In the genomic region with DNA sequence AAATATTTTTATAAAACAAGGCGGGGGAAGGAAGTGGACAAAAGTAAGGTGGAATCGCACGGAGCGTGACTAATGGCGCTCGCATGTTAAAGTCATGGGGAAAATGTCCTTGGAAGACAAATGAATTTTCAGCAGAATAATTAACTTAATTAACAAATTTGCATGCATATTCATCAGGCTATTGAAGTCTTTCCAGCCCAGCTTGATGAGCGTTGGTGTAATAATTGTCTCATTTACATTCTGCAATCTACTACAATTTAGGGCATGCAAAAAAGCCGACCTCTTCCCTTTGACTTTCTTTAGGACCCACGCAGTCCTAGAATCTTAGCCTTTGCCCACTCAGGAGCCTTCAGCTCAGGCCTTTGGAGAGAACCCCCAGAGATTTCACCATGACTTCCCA, we compare ENCODE assay signal across 15 mouse cellular contexts.
A peak's percentile ranks its signal among the peaks of the same experiment; 100 is the strongest.
DNase-seq lines count a peak whose midpoint lies in the region; ATAC-seq lines count a peak whose summit lies in the region.
"Had no signal": no experiment of that assay in that cellular context is flagged by ENCODE, and none has a peak within 500 bp of the region (broad histone marks: within the 10 kb centered on the region; RNA-seq: fewer than 3 reads in every experiment).

No protein-coding gene starts in this region.

- H3K9me3 ChIP-seq in midbrain, embryonic 12.5 days, result no peaks in the 10 kb centered on the region
- H3K9me3 ChIP-seq in midbrain, embryonic 10.5 days (replicated peaks), result no peaks in the 10 kb centered on the region
- H3K9me3 ChIP-seq in forebrain, embryonic 12.5 days, result no peaks in the 10 kb centered on the region
- H3K9me3 ChIP-seq in hindbrain, embryonic 15.5 days, result no peaks in the 10 kb centered on the region
- no peaks in the 10 kb centered on the region for H3K9me3 ChIP-seq in neural tube, embryonic 14.5 days (ENCODE audit: control insufficient read depth, low read length)
- H3K9me3 ChIP-seq: heart, embryonic 10.5 days had no signal

- peaks cover 15% of the 10 kb centered on the region; the same call in 1 of the 2 replicates for H3K4me1 ChIP-seq in midbrain, embryonic 12.5 days
- H3K4me1 ChIP-seq in midbrain, embryonic 10.5 days, result peaks cover 10% of the 10 kb centered on the region; the same call in 1 of the 2 replicates
- peaks cover 16% of the 10 kb centered on the region for H3K4me1 ChIP-seq in forebrain, embryonic 12.5 days
- H3K4me1 ChIP-seq in hindbrain, embryonic 15.5 days (replicated peaks), result peaks cover 21% of the 10 kb centered on the region
- peaks cover 5% of the 10 kb centered on the region; the same call in 1 of the 2 replicates for H3K4me1 ChIP-seq in neural tube, embryonic 14.5 days (ENCODE audit: control insufficient read depth, insufficient read depth, low read length)
- H3K4me1 ChIP-seq: heart, embryonic 10.5 days had no signal

- no peak overlapping the region for H3K4me2 ChIP-seq in midbrain, embryonic 12.5 days (replicated peaks)
- peak overlapping the region; percentile 32; the same call in 1 of the 2 replicates for H3K4me2 ChIP-seq in forebrain, embryonic 12.5 days
- peak overlapping the region; percentile 37 for H3K4me2 ChIP-seq in hindbrain, embryonic 15.5 days
- peak overlapping the region; percentile 7; the same call in 1 of the 2 replicates for H3K4me2 ChIP-seq in neural tube, embryonic 14.5 days (ENCODE audit: low read depth, low read length)

- no peak overlapping the region for H3K27ac ChIP-seq in midbrain, embryonic 12.5 days (replicated peaks)
- H3K27ac ChIP-seq in midbrain, embryonic 10.5 days (replicated peaks), result no peak overlapping the region
- peak overlapping the region; percentile 79 for H3K27ac ChIP-seq in forebrain, embryonic 12.5 days
- H3K27ac ChIP-seq in hindbrain, embryonic 15.5 days (replicated peaks), result peak overlapping the region; percentile 80
- peak overlapping the region; percentile 80 for H3K27ac ChIP-seq in neural tube, embryonic 14.5 days (ENCODE audit: low read depth, low read length)
- H3K27ac ChIP-seq: heart, embryonic 10.5 days; liver, embryonic 14.5 days had no signal

- H3K27me3 ChIP-seq in midbrain, embryonic 12.5 days, result no peaks in the 10 kb centered on the region
- no peaks in the 10 kb centered on the region for H3K27me3 ChIP-seq in midbrain, embryonic 10.5 days (ENCODE audit: low read depth, poor library complexity, severe bottlenecking)
- no peaks in the 10 kb centered on the region for H3K27me3 ChIP-seq in forebrain, embryonic 12.5 days
- H3K27me3 ChIP-seq in hindbrain, embryonic 15.5 days, result no peaks in the 10 kb centered on the region
- no peaks in the 10 kb centered on the region for H3K27me3 ChIP-seq in neural tube, embryonic 14.5 days (ENCODE audit: control insufficient read depth, insufficient read depth, low read length)

- H3K36me3 ChIP-seq in midbrain, embryonic 12.5 days, result no peaks in the 10 kb centered on the region
- H3K36me3 ChIP-seq in midbrain, embryonic 10.5 days, result no peaks in the 10 kb centered on the region
- H3K36me3 ChIP-seq in forebrain, embryonic 12.5 days (replicated peaks), result no peaks in the 10 kb centered on the region
- H3K36me3 ChIP-seq in hindbrain, embryonic 15.5 days, result no peaks in the 10 kb centered on the region
- no peaks in the 10 kb centered on the region for H3K36me3 ChIP-seq in neural tube, embryonic 14.5 days (ENCODE audit: control insufficient read depth, insufficient read depth, low read length)
- H3K36me3 ChIP-seq: heart, embryonic 10.5 days had no signal

- no peak overlapping the region for H3K9ac ChIP-seq in midbrain, embryonic 12.5 days (replicated peaks)
- H3K9ac ChIP-seq in forebrain, embryonic 12.5 days, result no peak overlapping the region
- H3K9ac ChIP-seq in hindbrain, embryonic 15.5 days, result no peak overlapping the region
- H3K9ac ChIP-seq in neural tube, embryonic 14.5 days (replicated peaks; ENCODE audit: low read depth, low read length), result no peak overlapping the region
- H3K9ac ChIP-seq: liver, embryonic 14.5 days had no signal

- no peak for DNase-seq in midbrain, embryonic 10.5 days (ENCODE audit: low spot score)
- no peak for DNase-seq in gastrocnemius, adult 8-10 months (ENCODE audit: low spot score in 2 of 2)
- DNase-seq in spleen, postnatal 14 days (ENCODE audit: low spot score in 2 of 2), result no peak
- DNase-seq: adrenal gland, adult 2 months; gastrocnemius, postnatal 25 days; heart, postnatal 36 days; kidney, adult 11 months; kidney, postnatal 25 days; lung, postnatal 14 days had no signal

- no peak overlapping the region for H3K4me3 ChIP-seq in midbrain, embryonic 12.5 days
- H3K4me3 ChIP-seq in midbrain, embryonic 10.5 days, result no peak overlapping the region
- H3K4me3 ChIP-seq in forebrain, embryonic 12.5 days (replicated peaks), result no peak overlapping the region
- H3K4me3 ChIP-seq in hindbrain, embryonic 15.5 days, result no peak overlapping the region
- no peak overlapping the region for H3K4me3 ChIP-seq in neural tube, embryonic 14.5 days (ENCODE audit: low read depth, low read length)
- H3K4me3 ChIP-seq: heart, embryonic 10.5 days had no signal

- 0 out of 2 replicates have a peak, but pooled peaks have one; percentile 38 for ATAC-seq in midbrain, embryonic 12.5 days (ENCODE audit: low FRiP score, low read depth)
- ATAC-seq in forebrain, embryonic 12.5 days (ENCODE audit: low FRiP score), result peak; percentile 71; the same call in 1 of the 2 replicates
- peak; percentile 63; the same call in 1 of the 2 replicates for ATAC-seq in hindbrain, embryonic 15.5 days (ENCODE audit: low FRiP score, low read depth)
- peak; percentile 68 for ATAC-seq in neural tube, embryonic 14.5 days (ENCODE audit: low read depth)

- 76% methylated on average over 9 of the region's 9 CpGs for WGBS in midbrain, embryonic 12.5 days
- WGBS in midbrain, embryonic 10.5 days, result 79% methylated on average over 9 of the region's 9 CpGs
- WGBS in forebrain, embryonic 12.5 days, result 39% methylated on average over 9 of the region's 9 CpGs
- WGBS in hindbrain, embryonic 15.5 days, result 31% methylated on average over 9 of the region's 9 CpGs
- 32% methylated on average over 9 of the region's 9 CpGs for WGBS in neural tube, embryonic 14.5 days

Comparison
In these comparisons a context has a peak if more than half of its experiments do, and no peak if none do; other contexts are left out.
1. H3K27ac ChIP-seq: peak in forebrain, embryonic 12.5 days (single experiment), hindbrain, embryonic 15.5 days (single experiment) and neural tube, embryonic 14.5 days (single experiment); none in midbrain, embryonic 12.5 days (single experiment) and midbrain, embryonic 10.5 days (single experiment).
2. Peak in every context shown above with its lines, with median percentiles within 50 percentile points of each other: ATAC-seq.